Mouse (Mus musculus): ENCODE data around the gene Zfp568. TPM values are rescaled to one million over a fixed set of nuclear protein-coding genes. Genes with fewer than 3 reads are reported as not detected.

Zfp568 gene
- 0.28 and 0.87 TPM in 2 replicates for polyA plus RNA-seq (2021; fragmentation: Nextera tagmentation)
- long read RNA-seq, experiment 1, partial matches to known transcripts, result 0 of 1 reads
- long read RNA-seq, experiment 1, other reads (novel, unspliced or antisense), result 1 of 1 reads
- long read RNA-seq, experiment 2, partial matches to known transcripts, result 0 of 1 reads
- long read RNA-seq, experiment 2, other reads (novel, unspliced or antisense), result 1 of 1 reads

DNA sequence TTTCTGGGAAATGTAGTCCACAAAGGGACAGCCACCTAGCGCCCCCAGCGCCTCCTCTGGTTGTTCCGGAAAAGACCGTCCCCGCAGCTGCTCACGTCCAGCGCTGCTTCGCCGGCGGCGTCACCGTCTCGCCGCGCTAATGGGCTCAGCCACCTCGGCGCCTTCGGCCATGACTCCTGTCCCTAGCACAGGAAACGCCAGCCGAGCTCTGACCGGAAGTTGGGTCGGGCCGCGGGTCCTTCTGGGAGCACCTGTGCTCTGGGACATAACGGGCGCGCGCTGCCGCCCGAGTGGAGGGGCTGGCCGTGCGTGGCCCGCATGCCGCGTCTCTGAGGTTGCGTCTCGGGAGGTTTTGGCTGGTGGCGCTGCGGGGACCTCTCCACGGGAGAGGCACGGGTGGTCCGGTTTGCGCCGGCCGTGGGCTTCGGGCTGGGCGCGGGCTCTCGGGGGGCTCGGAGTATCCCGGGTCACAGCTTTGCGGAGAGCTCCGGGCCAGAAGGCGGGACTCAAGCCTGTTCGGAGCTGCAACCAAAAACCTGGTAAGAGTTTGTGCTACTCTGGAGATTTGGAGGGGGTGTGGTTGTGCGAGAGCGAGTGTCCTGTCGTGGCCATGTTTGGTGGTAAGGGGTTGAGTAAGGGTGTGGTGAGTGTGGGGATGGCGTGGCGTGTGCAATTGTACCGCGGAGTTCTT, at the start of gene Zfp568:
Gene Zfp568 (plus strand): TSS at position 266 of the 691 bp plus-strand sequence.

GRCm38 (mm10) chr7:29953513-29954401, 30.0 kb upstream of the Zfp568 start, which contains the start of gene Zfp74:
Gene Zfp74, minus strand, starts transcription at chr7:29954089.

DNA sequence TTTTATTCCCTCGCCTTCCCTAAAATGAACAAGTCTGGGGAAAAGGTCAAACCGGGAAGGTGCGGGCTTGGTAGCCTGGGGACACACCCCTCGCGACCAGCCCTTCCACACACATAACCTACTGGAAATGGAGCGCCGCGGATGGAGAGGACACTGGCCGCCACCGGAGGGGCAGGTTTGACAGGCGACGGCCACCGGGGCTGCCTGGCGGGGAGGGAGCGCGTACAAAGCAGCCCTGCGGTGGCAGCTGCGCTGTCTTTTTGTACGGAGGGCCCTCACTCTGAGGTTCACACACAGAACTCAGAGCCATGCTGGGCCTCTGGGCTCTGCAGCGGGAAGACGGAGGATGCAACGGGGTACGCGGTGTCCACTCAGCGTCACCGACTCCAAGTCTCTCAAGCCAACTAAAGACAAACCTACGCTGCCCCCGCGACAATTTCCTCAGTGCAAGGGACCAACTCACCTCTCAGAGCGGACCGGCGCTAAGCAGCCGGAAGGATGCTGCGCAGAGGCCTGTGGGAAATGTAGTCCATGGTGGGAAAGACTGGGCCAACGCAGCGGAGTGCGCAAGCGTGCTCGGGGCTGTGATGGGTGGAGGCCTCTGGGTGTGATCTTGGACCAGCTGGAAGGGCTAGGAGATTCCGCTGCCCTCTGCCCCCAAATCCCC, 67.3 kb downstream of the Zfp568 start, which contains the start of gene Zfp14:
Gene Zfp14 (minus strand): TSS at position 499 of the 667 bp plus-strand sequence.

GRCm38 (mm10) chr7:30072146-30073028, 88.6 kb downstream of the Zfp568 start, which contains the start of gene Zfp82:
Gene Zfp82, minus strand, starts transcription at chr7:30072900.

Other genes with a start within 250 kb of the Zfp568 start
- 4.5 and 5.1 TPM in 2 replicates for gene Zfp84, start 215.4 kb upstream of the Zfp568 start, polyA plus RNA-seq (2021; fragmentation: Nextera tagmentation)
- gene Zfp30, start 200.0 kb upstream of the Zfp568 start, polyA plus RNA-seq (2021; fragmentation: Nextera tagmentation), result 7.4 and 9.3 TPM in 2 replicates
- 5.4 and 5.5 TPM in 2 replicates for gene Zfp790, start 167.8 kb upstream of the Zfp568 start, polyA plus RNA-seq (2021; fragmentation: Nextera tagmentation)
- gene Zfp940, start 130.3 kb upstream of the Zfp568 start, polyA plus RNA-seq (2021; fragmentation: Nextera tagmentation), result 5.5 TPM in 2 replicates
- gene Zfp420, start 124.0 kb upstream of the Zfp568 start, polyA plus RNA-seq (2021; fragmentation: Nextera tagmentation), result 5.6 and 7.6 TPM in 2 replicates
- 6.9 and 9.4 TPM in 2 replicates for gene Zfp27, start 77.4 kb upstream of the Zfp568 start, polyA plus RNA-seq (2021; fragmentation: Nextera tagmentation)
- 1.4 and 1.8 TPM in 2 replicates for gene Zfp383, start 75.7 kb upstream of the Zfp568 start, polyA plus RNA-seq (2021; fragmentation: Nextera tagmentation)
- 7.3 and 10.7 TPM in 2 replicates for gene Zfp74, start 29.9 kb upstream of the Zfp568 start, polyA plus RNA-seq (2021; fragmentation: Nextera tagmentation)
- 4.4 and 5.3 TPM in 2 replicates for gene Zfp14, start 67.4 kb downstream of the Zfp568 start, polyA plus RNA-seq (2021; fragmentation: Nextera tagmentation)
- 2.5 TPM in 2 replicates for gene Zfp82, start 88.9 kb downstream of the Zfp568 start, polyA plus RNA-seq (2021; fragmentation: Nextera tagmentation)
- 0.59 and 0.85 TPM in 2 replicates for gene Gm26920, start 106.5 kb downstream of the Zfp568 start, polyA plus RNA-seq (2021; fragmentation: Nextera tagmentation)
- 7.2 and 9.2 TPM in 2 replicates for gene Zfp566, start 106.6 kb downstream of the Zfp568 start, polyA plus RNA-seq (2021; fragmentation: Nextera tagmentation)
- gene Zfp260, start 110.8 kb downstream of the Zfp568 start, polyA plus RNA-seq (2021; fragmentation: Nextera tagmentation), result 52.2 and 70.6 TPM in 2 replicates
- 6.5 and 10.3 TPM in 2 replicates for gene Zfp382, start 138.0 kb downstream of the Zfp568 start, polyA plus RNA-seq (2021; fragmentation: Nextera tagmentation)
- 3.5 and 6.3 TPM in 2 replicates for gene Zfp146, start 185.8 kb downstream of the Zfp568 start, polyA plus RNA-seq (2021; fragmentation: Nextera tagmentation)
- 16.1 and 18.0 TPM in 2 replicates for gene Cox7a1, start 200.2 kb downstream of the Zfp568 start, polyA plus RNA-seq (2021; fragmentation: Nextera tagmentation)
- gene Capns1, start 214.9 kb downstream of the Zfp568 start, polyA plus RNA-seq (2021; fragmentation: Nextera tagmentation), result 33.9 and 42.1 TPM in 2 replicates
- 137 and 163 TPM in 2 replicates for gene Polr2i, start 248.0 kb downstream of the Zfp568 start, polyA plus RNA-seq (2021; fragmentation: Nextera tagmentation)
- gene Tbcb, start 248.3 kb downstream of the Zfp568 start, polyA plus RNA-seq (2021; fragmentation: Nextera tagmentation), result 249 and 338 TPM in 2 replicates